Mouse (Mus musculus): Measurements from ENCODE around the gene Nrg4.

Nrg4 gene

DNA sequence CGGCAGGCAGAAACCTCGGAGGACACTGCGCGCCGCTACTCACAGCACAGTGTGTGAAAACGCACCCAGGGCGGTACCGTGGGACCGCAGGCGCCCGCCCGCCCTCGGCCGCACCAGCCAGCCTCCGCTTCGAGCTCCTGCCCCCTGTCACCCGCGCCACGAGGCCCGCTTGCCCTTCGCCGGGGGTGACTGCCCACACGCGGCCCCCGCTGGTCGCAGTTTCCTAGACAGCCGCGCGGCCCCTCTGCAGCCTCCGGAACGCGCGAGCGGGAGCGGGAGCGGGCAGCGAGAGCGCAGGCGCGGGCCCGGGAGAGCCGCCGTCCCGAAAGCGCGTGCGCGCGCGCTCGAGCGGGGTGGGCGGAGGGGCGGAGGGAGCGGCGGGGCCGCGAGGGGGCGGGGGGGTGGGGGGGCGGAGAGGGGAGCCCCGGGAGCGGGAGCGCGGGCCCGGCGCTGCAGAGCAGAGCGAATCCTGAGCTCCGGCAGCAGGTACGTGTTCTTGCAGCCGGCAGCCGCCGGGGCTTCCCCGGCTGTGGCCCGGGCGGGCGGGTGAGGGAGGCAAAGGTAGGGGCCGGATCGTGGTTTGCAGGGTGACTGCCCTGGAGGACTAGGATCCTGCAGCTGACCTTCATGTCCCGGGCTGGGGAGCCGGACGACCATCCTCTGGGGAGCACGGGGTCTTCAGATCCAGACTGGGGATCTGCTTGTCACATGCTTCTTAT, at the start of gene Nrg4, which contains the start of gene Tmem266:
TSS of gene Nrg4 (minus strand) at position 330 of the 719 bp plus-strand sequence.
TSS of gene Tmem266 (plus strand) at position 399 of the 719 bp plus-strand sequence.
- DNase-seq (ENCODE audit: extremely low spot score): peak; percentile 86

DNA sequence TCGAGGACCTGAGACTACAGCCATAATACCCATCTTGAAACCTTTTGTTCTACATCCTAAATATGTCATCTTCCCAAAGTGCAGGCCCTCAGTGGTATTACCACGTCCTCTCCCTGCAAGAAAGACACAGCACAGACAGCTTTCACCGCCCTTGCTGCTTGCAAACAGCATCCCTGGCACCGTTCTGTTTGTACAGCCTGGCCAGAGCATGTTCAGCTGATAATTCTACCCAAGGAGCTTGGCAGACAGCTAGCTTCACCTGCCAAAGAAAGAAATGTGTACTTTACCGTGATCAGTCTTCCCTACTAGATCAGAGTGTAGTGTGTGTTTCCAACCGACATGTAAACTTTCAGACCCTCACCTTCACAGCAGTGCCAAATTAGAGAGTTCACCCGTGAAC, 45.3 kb upstream of the Nrg4 start:
- DNase-seq (ENCODE audit: extremely low spot score): no peak

GRCm38 (mm10) chr9:55368011-55368410, 41.4 kb upstream of the Nrg4 start:
- no peak for DNase-seq (ENCODE audit: extremely low spot score)

- DNase-seq (ENCODE audit: extremely low spot score): no peak
Observed at GRCm38 (mm10) chr9:55363707-55364106, 37.1 kb upstream of the Nrg4 start.

- no peak for DNase-seq (ENCODE audit: extremely low spot score)
Observed at GRCm38 (mm10) chr9:55361969-55362368, 35.3 kb upstream of the Nrg4 start.

- no peak for DNase-seq (ENCODE audit: extremely low spot score)
Observed at GRCm38 (mm10) chr9:55360861-55361260, 34.2 kb upstream of the Nrg4 start.

DNA sequence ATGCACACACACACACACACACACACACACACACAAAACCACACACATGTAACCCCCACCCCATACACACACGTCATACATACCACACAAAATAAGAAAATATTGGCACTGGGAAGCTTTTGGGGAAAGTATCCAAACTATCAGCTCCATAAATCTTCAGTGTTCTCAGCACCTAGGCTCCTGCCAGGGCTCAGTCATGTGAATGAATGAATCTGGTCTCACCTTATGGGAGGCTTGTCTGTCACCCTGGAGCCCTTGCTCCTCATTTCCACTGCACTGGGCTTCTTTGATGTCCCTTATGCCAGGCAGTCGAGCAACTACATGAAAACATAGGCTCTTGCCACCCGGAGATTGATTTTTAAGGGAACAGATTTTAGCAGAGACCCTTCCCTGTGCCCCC, 33.7 kb upstream of the Nrg4 start:
- DNase-seq (ENCODE audit: extremely low spot score): no peak

DNA sequence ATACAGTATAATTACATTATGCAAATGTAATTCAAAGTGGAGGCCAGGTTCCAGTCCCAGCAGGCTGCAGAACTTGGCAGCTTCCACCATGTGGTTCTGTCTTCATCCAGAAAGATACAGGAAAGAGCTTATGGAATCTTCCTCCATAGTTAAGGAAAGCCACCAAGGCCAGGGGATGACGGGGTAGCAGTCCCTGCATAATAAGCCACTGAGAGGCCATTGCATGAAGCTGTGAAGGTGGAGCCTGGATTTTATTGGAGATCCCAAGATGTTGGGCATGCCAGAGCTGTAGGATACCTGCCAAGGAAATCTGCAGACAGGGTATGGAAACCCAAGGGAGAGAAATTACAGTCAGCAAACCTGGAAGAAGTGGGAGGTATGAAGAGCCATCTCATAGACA, 30.5 kb upstream of the Nrg4 start:
- no peak for DNase-seq (ENCODE audit: extremely low spot score)

DNA sequence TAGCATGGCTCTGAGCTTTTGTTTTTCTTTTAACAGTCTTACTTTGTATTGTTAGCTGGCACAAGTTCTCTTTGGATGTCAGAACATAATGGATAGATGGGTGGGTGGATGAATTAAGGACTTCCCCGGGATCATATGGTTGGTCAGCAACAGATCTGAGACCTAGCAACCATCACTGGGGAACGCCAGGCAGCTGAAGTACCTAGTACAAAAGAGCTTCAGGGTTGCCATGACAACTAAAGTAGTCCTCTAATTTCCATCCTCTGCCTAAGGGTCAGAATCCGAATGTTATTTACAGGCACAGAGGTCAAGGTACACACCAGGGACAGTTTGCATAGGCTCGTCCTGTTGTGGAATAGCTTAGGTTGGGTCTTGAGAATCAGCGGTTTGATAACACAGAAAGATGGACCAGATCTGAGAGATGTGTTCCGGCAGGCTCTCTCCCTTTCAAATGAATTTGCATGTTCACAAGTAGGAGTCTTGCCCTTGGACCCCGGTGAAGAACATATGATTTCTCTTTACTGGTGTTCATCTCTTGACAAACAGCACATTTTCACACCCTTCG, 28.7 kb upstream of the Nrg4 start:
- DNase-seq (ENCODE audit: extremely low spot score): peak; percentile 35

GRCm38 (mm10) chr9:55354686-55355085, 28.0 kb upstream of the Nrg4 start:
- DNase-seq (ENCODE audit: extremely low spot score): no peak

- no peak for DNase-seq (ENCODE audit: extremely low spot score)
Observed at GRCm38 (mm10) chr9:55348664-55349063, 22.0 kb upstream of the Nrg4 start.

- no peak for DNase-seq (ENCODE audit: extremely low spot score)
Observed at GRCm38 (mm10) chr9:55345332-55345731, 18.7 kb upstream of the Nrg4 start.

- no peak for DNase-seq (ENCODE audit: extremely low spot score)
Observed at GRCm38 (mm10) chr9:55344165-55344564, 17.5 kb upstream of the Nrg4 start.

- no peak for DNase-seq (ENCODE audit: extremely low spot score)
Observed at GRCm38 (mm10) chr9:55332949-55333348, 6.3 kb upstream of the Nrg4 start.

- no peak for DNase-seq (ENCODE audit: extremely low spot score)
Observed at GRCm38 (mm10) chr9:55332476-55332875, 5.8 kb upstream of the Nrg4 start.

- DNase-seq (ENCODE audit: extremely low spot score): no peak
Observed at GRCm38 (mm10) chr9:55329401-55329800, 2.8 kb upstream of the Nrg4 start.

DNA sequence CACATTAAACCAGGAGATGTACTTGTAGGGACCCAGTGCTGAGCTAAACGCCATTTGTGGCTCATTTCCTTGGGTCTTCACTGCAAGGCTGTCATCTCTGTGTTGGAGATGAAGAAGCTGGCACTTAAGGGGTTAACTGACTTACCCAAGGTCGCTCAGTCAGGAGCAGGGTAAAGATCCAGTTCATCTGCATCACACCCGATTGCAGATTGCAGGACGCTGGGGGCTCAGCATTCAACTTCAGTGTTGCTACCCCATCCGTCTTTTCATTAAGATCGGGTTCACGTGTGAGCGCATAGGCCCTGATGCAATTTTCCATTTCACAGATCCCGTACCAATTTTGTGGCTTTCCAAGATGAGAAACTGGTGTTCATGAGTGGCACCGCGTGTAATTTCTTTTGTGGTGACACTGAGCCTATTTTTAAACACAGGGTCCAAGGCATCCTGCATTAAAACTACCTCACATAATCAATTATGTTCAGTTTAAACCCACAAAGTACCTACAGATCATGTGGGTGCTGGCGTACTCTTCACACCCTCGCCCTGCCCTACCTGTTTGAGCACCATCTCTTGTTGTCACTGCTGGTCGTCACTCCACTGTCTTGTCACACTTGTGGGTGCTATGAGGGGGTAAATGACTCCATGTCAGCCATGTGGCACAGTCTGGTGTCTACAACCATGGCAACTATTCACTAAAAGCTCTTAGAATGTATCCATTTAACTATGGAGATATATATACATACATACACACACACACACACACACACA, 1.7 kb upstream of the Nrg4 start:
- no peak for DNase-seq (ENCODE audit: extremely low spot score)

DNA sequence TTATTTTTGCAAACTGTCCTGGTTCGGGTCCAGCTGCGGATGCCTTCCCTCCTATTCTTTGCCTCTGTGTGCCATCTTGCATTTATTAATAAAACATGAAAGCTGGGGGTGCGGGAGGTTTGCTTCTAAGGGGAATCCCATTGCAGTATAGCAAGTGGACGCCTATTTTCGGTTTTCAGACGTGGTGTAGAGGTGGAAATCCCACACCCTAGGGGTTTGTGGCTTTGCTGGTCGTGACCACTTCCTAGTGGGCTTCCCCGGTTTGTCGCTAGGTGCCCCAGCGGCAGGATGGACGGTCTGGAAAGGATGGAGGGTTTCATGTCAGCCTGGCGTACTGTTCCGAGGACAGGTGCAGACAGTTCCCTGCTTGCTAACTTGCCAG, 581 bp upstream of the Nrg4 start:
- DNase-seq (ENCODE audit: extremely low spot score): peak; percentile 42

DNA sequence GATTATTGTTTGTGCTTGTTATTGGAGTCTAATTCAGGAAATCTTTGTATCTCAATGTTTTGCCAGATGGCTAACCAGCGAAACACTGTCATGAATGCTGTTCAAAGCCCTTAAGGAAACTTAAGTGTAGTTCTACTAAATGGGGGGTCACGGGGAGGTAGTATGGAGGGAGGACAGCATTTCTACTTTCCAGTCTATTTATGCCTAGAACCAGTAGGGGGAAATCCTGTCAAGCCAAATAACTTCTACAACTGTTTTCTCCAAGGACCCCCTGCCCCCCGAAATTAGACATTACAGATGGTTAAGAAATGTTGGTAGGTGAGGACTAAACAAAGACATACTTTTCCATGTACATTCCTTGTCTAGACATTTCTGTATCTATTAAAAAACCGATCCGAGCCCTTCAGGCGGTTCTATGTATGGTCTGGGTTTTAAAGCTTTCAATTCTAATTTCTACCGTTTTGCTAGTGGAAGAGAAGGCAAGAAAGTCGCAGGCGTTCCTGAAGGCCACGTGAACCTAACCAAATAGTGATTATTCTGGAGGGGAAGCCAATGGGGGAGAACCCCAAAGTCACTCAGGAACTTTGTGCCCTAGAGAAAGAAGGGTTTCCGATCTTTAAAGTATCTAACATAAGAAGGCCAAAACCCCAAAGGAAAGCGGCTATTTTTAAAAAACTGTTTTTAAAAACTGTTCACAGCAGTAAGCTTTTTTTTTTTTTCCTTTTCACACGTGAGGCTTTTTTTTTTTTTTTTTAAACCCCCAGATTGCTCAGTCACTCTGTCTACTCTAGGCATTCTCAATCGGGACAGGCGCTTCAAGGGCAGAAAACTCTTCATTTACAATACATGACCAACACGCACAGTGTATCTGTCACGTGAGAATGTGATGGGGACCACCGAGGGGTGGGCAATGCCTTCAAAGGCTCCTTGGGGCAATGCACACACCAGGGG, 805 bp downstream of the Nrg4 start:
- DNase-seq (ENCODE audit: extremely low spot score): peak; percentile 30

GRCm38 (mm10) chr9:55325061-55325460, 1.6 kb downstream of the Nrg4 start:
- peak; percentile 34 for DNase-seq (ENCODE audit: extremely low spot score)

GRCm38 (mm10) chr9:55324516-55324915, 2.1 kb downstream of the Nrg4 start:
- no peak for DNase-seq (ENCODE audit: extremely low spot score)

DNA sequence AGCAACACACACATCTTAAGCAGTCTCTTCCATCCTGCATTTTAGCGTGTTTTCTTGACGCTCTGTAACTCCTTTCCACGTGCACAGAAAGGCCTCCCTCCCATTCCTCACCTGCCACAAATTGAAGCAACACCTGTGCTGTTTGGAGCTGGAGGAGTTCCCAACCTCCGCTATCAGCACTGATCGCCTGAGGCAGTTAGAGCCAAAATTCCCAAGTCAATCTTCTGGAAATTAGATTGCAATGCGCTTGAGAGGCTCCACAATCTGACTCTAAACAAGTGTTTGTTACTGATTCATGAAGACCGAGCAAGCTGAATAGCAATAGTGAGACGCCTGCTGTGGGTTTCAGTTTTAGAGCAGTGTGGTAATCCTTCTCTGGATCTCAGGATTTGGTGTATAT, 2.6 kb downstream of the Nrg4 start:
- DNase-seq (ENCODE audit: extremely low spot score): no peak
